Mouse (Mus musculus): ENCODE measurements around the gene C1ql2. TPM values are rescaled to one million over a fixed set of nuclear protein-coding genes. Genes with fewer than 3 reads are reported as not detected.

The C1ql2 gene
- polyA plus RNA-seq, 1 experiment from 2014 or later, result not detected

- no peak for DNase-seq (ENCODE audit: low spot score)
Measured at GRCm38 (mm10) chr1:120385029-120385571, 44.7 kb downstream of the C1ql2 start.

GRCm38 (mm10) chr1:120389734-120390133, 49.4 kb downstream of the C1ql2 start:
- peak; percentile 16 for DNase-seq (ENCODE audit: low spot score)

GRCm38 (mm10) chr1:120390336-120390735, 50.0 kb downstream of the C1ql2 start:
- peak; percentile 48 for DNase-seq (ENCODE audit: low spot score)

Other genes starting within 250 kb of the C1ql2 start
- 518 and 575 TPM in 2 replicates for gene Dbi, start 219.5 kb upstream of the C1ql2 start, polyA plus RNA-seq (2015; fragmentation: Nextera tagmentation; extraction: Ambion mirVana)
- gene 3110009E18Rik, start 219.4 kb upstream of the C1ql2 start, polyA plus RNA-seq (2015; fragmentation: Nextera tagmentation; extraction: Ambion mirVana), result 55.5 and 56.4 TPM in 2 replicates
- 4.7 and 5.0 TPM in 2 replicates for gene Steap3, start 67.9 kb upstream of the C1ql2 start, polyA plus RNA-seq (2015; fragmentation: Nextera tagmentation; extraction: Ambion mirVana)
- gene Marco, start 164.4 kb downstream of the C1ql2 start, polyA plus RNA-seq (2015; fragmentation: Nextera tagmentation; extraction: Ambion mirVana), result 0.38 and 0.63 TPM in 2 replicates